Mouse (Mus musculus): ENCODE results near the gene Slc39a9.

GRCm38 (mm10) chr12:80594141-80594540, 49.5 kb upstream of the Slc39a9 start:
- TF ChIP-seq CTCF (IDR thresholded peaks at IDR 0.05; ENCODE audit: low read depth): no peak
- no peak for TF ChIP-seq EP300 (IDR thresholded peaks at IDR 0.05; ENCODE audit: low read depth)

All from heart, postnatal 0 days (tissue).